Mouse (Mus musculus) 416B (cell line): ENCODE measurements at regions not wholly inside any gene's neighbourhood (a gene's known extent, or its start where the extent isn't known, plus 50 kb on each side); places are given as distances from the start of the nearest gene placed in this dataset.
A peak's percentile ranks its signal among the peaks of the same experiment; 100 is the strongest.

ENCODE experiments used
- DNase-seq: peaks from one replicate; pipeline ENCODE4 v3.0.0; 2011; ENCODE audit warnings: low read depth

DNA sequence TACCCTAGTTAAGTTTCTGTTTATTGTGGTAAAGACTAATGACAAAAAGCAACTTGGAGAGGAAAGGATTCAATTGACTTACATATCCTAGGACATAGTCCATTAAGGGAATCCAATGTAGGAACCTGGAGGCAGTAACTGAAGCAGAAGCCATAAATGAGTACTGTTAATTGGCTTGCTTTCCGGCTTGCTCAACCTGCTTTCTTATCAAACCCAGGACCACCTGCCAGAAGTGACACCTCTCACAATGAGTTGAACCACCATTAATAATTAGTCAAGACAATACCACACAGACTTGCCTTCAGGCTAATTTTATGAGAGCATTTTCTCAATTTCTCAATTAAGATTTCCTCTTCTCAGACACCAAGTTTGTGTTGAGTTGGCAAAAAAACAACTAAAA is 148.8 kb downstream of the Ccser2 start:
- DNase-seq, result no peak

DNA sequence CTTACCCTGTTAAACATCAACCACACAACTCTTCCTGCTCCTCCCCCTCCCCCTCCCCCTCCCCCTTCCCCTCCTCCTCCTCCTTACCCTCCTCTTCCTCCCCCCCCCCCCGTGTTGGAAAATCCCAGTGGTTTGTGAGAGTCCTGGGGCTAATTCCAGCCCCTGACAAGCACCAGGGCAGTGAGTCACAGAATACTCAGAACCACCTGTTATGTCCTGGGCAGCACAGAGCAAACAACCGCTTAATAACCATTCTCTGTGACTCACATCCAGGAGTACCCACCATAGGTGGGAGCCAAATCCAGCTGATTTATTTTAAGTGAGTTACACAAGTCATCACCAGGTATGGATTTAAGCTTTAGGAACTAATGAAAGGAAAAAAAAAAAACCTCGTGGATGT is 166.2 kb downstream of the Ccser2 start:
- DNase-seq, result no peak

- no peak for DNase-seq
These were observed 168.8 kb downstream of the Ccser2 start for GRCm38 (mm10) chr14:36799820-36800219.

- DNase-seq, result no peak
These were observed 186.7 kb downstream of the Ccser2 start for GRCm38 (mm10) chr14:36781882-36782281.

GRCm38 (mm10) chr14:36778956-36779355 is 189.6 kb downstream of the Ccser2 start:
- DNase-seq, result peak; percentile 60

DNA sequence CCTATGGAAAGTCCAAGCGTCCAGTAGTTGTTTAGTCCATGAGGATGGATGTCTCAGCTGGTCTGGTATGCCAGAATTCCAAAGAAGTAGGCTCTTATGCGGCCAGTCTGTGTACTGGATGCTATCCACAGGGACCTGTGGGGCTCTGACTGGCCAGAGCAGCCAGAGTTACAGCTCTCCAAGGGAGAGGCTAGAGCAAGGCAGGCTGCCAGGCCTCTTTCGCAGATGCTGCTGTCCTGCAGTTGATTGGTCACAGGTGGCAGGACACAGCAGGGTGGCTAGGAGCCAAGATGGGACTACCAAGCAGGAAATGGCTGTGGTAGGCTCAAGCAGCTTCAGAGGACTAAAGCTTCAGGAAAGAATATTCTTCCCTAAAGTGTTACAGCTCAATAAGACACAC is 194.2 kb downstream of the Ccser2 start:
- DNase-seq, result peak; percentile 20

DNA sequence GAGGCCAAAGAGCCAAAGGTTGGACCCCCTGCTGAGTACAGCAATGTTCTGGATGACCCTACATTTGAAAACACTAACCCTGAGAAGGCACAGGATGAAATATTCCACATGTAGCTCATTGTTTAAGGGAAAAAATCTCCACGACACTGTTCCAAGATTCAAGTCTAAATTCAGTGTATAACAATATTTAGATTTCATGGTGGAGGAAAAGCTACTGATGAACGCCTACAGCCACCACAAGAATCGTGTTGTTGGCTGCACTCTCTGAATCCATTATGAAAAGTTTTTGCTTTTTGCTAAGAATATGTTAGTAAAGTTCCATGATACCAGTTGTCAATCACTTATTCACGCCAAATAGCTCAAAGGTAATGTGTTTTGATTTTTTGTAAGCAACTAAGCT is 204.2 kb downstream of the Ccser2 start:
- DNase-seq, result no peak

DNA sequence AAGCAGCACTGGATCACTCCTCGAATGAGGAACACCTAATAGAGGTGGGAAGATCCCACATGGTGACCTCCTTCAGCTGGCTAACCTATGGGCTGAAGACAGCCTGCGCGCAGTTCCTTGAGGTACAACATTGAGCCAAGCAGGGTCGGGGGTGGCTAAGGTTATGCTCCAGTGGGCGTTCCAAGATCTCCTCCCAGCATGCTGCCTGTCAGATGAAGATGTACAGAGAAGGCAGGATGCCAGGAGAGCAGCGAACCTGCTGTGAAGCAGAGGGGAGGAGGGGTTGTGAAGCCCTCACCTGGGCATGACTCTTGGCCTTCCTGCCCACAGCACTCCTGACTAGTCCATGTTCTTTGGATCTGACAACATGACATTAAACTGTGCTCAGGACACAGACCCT is 212.5 kb downstream of the Ccser2 start:
- no peak for DNase-seq

DNA sequence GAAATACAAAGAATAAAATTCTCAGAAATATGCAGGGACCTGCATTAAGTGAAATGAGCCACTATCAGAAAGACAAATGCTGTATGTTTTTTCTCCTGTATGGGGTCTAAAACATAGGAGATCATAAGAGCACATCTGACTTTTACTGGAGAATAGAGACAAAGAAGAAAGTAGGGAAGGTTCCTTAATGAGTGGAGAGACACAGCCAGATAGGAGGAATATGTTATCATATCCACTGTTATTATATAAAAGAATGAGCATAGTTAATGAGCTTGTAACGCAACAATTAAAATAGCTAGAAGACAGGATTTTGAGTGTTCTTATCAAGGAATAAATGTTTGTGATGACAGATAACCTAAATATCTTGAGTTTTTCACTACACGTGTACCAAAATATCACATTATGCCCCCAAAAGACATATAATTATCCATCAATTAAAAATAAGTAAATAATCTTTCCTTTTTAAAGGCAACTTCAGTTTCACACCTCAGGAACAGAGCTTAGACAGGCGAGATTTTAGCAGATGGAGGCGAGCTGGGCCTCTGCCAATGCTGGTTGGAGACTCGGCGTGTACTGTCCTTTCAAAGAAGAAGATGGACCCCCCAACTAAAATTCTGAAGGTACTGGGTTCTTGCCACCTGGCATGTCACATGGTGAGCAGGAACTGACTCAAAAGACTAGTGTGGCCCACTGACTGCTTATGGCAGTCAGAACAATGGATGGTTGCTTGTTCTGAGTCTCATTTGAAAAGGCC is 220.3 kb downstream of the Ccser2 start:
- no peak for DNase-seq

DNA sequence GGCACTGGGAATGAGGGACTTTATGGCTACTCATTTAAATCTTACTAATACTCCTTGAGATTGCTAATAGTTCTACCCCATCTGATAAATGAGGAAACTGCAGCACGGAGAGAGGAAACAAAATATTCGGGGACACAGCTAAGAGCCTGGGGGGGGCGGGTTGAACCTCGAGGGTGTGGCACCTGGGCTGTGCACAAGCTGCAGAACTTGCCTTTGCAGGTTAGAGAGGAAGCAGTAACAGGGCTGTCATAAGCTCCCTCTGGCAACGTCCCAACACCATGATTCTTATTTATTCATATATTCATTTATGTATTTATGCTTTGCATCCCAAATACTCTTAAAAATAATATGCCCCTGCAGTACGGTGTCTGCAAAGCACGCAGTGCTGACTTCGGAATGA is 237.5 kb downstream of the Ccser2 start:
- DNase-seq, result no peak

DNA sequence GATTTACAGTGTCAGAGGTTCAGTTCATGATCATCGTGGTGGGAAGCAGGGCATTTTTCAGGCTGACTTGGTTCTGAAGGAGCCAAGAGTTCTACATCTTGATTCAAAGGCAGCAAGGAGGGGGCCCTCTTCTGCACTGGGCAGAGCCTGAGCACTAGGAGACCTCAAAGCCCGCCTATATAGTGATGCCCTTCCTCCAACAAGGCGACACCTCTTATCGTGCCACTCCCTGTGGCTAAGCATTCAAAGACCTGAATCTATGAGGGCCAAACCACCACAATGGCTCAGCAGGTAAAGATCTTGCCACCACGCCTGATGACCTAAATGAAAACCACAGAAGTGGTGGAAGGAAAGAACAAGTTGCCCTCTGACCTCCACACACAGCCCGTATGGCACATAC is 242.5 kb downstream of the Ccser2 start:
- peak; percentile 17 for DNase-seq

DNA sequence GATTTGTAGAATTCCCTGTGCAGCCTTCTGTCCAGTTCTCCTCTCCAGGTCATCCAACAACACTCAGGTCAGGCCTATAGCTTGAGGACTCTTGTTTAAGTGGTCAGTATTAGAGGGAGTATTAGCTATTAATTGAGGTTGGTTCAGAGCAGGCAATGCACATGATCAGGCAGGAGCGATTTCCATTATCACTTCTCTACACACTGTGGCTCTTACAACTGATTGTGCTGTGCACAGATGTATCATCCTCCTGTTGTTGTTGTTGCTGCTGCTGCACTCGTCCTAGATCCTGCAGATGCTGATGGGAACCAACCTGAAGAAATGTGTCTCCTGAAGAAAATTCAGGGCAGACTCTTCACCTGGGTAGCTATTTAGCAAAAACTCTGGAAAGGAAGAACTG is 252.9 kb downstream of the Ccser2 start:
- no peak for DNase-seq

- DNase-seq, result no peak
These were observed 271.6 kb downstream of the Ccser2 start for GRCm38 (mm10) chr14:36696993-36697392.

DNA sequence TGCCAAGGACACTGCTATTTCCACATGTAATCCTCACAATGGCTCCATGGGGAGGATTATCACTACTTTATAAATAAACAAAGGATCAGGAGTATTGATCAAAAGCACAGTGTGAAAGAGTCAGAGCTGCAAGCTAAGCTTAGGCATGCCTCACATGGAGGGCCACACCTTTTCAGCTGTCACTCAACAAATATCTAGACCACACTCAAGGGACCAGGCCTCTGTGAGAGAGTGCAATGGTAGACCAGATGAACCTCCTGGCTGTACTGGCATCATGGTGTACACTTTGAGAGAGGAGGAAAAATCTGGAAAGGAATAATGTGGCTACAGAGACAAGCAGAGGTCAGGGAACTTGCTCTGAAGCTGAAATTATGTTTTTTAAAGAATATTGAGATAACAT is 276.6 kb downstream of the Ccser2 start:
- DNase-seq, result no peak

DNA sequence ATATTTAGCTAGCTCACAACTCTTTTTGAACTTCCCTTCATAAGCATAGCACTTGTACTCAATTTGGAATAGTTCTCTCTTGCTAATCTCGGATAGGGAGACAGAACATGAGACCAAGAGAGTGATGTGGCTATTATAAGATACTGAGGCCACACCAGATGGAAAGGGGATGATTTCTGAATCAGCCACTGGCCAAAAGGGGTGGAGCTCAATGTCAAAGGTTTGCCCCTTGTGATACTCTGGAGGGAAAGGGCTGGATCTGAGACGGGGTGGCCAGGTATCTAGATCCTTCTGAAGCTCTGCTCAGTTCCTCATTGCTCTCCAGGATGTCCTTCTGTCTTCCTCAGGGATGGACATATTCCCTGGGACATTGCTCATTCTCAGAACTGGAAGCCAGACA is 277.6 kb downstream of the Ccser2 start:
- no peak for DNase-seq

DNA sequence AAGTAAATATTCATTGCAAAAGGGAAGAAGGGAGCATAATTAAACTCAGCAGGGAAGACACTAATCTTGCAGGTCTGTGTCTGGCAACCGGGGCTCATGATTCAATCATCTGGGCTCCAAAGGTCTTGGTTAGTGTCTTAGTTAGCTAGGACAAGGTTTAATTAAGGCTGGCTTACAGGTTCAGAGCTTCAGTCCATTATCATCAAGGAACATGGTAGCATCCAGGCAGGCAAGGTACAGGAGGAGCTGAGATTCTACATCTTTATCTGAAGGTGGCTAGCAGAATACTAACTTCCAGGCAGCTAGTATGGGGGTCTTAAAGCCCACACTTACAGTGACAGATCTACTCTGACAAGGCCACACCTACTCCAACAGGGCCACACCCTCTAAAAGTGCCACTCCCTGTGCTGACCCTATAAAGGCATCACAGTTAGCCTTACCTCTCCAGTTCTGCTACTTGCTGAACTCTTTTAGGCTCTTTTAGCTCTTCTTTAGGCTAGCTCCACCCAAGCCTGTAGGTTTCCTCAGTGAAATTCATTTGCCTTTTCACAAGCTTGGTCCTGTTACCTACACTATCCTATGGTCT is 309.8 kb downstream of the Ccser2 start:
- DNase-seq, result no peak

GRCm38 (mm10) chr14:36658193-36658592 is 310.4 kb downstream of the Ccser2 start:
- peak; percentile 33 for DNase-seq

DNA sequence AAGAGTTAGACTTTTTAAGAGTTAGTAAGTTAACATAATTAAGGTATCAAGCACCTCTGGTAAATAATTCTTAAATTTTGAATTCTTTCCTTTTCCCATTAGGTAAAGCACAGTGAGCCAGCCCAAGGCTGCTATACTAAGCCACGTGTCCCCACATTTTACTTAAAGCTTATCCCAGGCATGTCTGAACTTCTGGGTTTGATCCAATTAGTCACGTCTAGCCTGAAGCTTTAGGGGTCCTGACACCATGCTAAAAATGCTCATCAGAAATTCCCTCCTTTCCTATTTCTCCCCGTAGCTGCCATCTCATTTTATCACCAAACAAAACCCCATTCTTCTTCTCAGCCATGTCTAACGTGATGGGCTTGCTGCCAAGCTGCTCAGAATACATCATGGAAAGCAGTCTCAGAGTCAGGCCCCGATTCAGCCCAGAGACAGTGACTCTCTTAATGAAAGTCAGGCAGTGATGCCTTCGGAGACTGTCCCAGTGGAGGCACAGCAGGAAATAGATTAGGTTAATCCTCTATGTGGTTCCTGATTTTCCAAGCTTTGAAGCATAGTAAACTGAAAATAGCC is 315.5 kb downstream of the Ccser2 start:
- DNase-seq, result no peak

DNA sequence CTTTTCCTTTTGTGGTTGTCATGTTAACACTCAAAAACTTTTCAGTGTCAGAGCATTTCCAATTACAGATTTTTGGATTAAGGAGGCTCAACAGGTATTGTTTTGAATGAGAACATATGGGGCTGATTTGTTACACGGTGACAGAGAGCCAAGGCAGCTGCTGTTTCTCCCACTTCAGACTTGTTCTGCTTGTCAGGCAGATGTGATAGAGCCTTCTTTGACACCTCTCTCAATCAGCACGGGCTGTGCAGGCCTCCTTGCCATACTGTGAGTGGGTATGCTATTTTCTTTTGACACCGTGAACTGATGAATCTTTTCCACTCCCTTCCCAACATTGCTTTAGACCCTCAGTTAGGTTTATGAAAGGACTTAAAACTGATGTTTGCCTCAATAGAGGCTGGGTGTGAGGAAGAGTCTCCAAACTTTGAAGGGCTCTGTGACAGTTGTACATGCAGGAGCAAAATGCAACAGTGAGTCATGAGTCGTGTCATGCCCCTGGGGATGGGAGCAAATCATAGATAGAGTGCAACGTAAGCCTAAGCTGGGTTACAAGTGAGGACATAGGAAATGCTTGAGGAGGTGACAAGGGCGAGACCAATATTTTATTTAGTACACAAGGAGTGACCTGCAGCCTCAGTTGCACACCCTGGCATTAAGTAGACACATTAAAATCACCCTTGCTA is 317.4 kb downstream of the Ccser2 start:
- DNase-seq, result no peak

GRCm38 (mm10) chr14:36646649-36647048 is 321.9 kb downstream of the Ccser2 start:
- DNase-seq, result no peak

DNA sequence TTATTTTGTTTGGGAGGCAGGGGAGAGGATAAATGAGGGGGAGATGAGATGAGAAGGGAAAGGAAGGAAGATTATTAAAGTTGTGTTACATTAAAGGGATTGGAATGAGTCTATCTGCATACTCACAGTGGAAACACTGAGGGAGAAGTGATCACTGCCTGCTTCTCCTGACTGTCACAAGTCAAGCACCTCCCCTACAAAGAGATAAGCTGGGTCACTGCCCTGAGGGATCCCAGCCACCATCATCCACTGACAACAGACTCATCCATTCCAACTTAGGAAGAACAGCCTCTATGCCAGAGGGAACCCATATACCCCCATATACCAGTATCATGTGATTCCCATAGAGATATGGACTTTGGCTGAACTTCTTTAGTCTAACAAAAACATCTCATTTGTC is 322.3 kb downstream of the Ccser2 start:
- no peak for DNase-seq

DNA sequence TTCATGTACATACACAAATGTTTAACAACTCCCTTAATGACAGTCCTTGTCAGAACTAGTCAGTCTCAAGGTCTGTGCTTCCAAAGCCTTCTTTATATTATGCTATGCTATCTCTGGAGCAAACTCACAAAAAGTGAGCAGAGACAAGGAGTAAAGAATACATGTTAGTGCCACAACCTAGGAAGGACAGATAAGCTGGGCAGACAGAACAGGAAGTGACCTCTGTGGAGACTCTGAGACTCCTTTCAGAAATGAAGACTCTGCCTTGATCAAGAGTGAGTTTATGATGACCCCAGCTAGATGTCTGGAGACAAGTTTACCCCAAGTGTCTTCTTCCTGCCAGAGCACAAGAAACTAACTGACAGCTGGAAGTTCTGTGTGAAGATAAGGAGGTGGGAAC is 343.8 kb downstream of the Ccser2 start:
- DNase-seq, result peak; percentile 10

GRCm38 (mm10) chr14:36624134-36624533 is 344.4 kb downstream of the Ccser2 start:
- no peak for DNase-seq
